16 mouse cellular contexts compared by ENCODE assay signal in the genomic region with DNA sequence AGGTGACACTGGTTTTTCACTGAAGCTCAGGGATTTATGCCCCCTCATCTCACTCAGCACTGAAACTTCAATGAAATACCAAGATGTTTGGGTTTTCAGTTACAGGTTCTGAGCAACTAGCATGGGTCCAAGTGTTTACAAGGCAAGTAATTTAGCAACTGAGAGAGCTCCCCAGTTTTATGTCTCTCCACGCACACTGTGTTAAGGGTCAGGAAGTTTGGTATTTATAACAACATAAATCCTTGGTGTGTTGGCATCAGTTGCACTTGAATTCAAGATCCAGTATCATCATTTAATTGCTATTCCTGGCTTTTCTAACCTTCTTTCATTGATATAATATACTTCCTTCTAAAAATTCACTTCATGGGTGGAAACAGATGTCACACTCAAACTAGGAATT.
"Had no signal": no experiment of that assay in that cellular context is flagged by ENCODE, and none has a peak within 500 bp of the region (broad histone marks: within the 10 kb centered on the region; RNA-seq: fewer than 3 reads in every experiment).

No protein-coding gene starts in this region.

- H3K4me3 ChIP-seq: neural tube, embryonic 13.5 days; neural tube, embryonic 15.5 days; stomach, embryonic 15.5 days had no signal

- H3K9ac ChIP-seq: neural tube, embryonic 13.5 days; neural tube, embryonic 15.5 days; stomach, embryonic 15.5 days had no signal

- H3K27ac ChIP-seq: neural tube, embryonic 13.5 days; neural tube, embryonic 15.5 days; stomach, embryonic 15.5 days; stomach, postnatal 0 days had no signal

- H3K27me3 ChIP-seq: neural tube, embryonic 13.5 days; neural tube, embryonic 15.5 days; stomach, embryonic 15.5 days had no signal

- DNase-seq: retina, postnatal 1 day; right cerebral cortex, adult 18-20 months; right cerebral cortex, postnatal 14 days; right cerebral cortex, postnatal 25 days; right cerebral cortex, postnatal 4 days; spleen, adult 18-20 months; thymus, adult 18-20 months; thymus, adult 2 months; thymus, postnatal 14 days; thymus, postnatal 25 days; thymus, postnatal 36 days; thymus, postnatal 4 days had no signal

- H3K4me1 ChIP-seq: neural tube, embryonic 13.5 days; neural tube, embryonic 15.5 days; stomach, embryonic 15.5 days had no signal

- H3K4me2 ChIP-seq: neural tube, embryonic 13.5 days; neural tube, embryonic 15.5 days; stomach, embryonic 15.5 days had no signal

- H3K36me3 ChIP-seq: neural tube, embryonic 13.5 days; neural tube, embryonic 15.5 days; stomach, embryonic 15.5 days had no signal

- H3K9me3 ChIP-seq: neural tube, embryonic 13.5 days; neural tube, embryonic 15.5 days; stomach, embryonic 15.5 days had no signal
